10 mouse cellular contexts compared by ENCODE assay signal in the genomic region with DNA sequence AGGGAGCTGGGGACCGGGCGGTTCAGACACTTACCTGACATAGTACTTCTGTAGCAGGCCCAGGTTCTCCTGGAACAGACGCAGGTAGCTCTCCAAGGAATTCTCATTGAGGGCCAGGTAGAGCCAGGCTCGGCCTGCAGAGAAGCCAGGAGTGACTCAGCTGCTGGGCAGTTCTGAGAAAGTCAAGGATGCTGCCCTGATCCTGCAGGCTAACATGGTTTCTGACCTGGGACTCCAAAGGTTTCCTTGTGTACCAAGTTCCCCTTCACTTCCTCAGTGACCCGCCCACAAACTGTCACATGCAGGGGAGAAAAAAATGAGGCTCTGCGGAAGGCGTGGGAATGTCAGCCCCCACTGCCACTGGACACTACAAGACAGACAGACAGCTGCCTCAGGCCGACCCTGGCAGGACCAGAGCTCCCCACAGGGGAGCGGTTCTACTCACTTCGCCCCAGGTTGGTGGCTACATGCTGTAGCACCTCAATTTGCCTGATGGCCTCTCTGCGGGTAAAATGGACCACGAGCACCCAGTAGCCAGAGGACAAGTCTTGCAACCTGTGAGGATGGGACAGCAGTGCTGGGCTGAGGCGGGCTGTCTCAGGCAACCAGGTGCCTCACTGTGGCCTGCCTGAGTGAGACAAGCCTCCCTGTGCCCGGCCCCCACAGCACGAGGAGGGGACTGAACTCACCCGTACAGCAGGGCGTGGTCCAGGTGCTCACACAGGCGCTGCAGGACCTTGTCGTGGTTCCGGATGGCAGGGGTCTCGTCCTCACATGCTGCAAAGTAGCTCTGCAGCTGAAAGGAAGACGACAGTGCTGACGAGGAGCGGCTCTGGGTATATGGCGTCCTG. TPM values are rescaled to one million over a fixed set of nuclear protein-coding genes. Genes with fewer than 3 reads are reported as not detected.
DNase-seq lines count a peak whose midpoint lies in the region; ATAC-seq and TF ChIP-seq lines count a peak whose summit lies in the region.
"Had no signal": no experiment of that assay in that cellular context is flagged by ENCODE, and none has a peak within 500 bp of the region (broad histone marks: within the 10 kb centered on the region; RNA-seq: fewer than 3 reads in every experiment).

No protein-coding gene starts in this region.

- peak; percentile 50 to 71 for DNase-seq in adrenal gland, adult (ENCODE audit: inconsistent age in 2 of 2, low spot score in 1 of 2)
- no peak for DNase-seq in adrenal gland, postnatal 25 days
- peak; percentile 88 for DNase-seq in kidney, adult 2 months
- DNase-seq in kidney, postnatal 10 days: no peak
- DNase-seq in kidney, postnatal 14 days: peak; percentile 50
- DNase-seq in cerebellum, adult 2 months: no peak
- no peak for DNase-seq in urinary bladder, postnatal 14 days (ENCODE audit: low spot score)

- H3K9ac ChIP-seq in heart, embryonic 14.5 days (ENCODE audit: low read length): peak overlapping the region; percentile 50; the same call in 1 of the 2 replicates
- H3K9ac ChIP-seq: limb, embryonic 12.5 days had no signal

- peaks cover 22% of the 10 kb centered on the region for H3K4me1 ChIP-seq in kidney, adult 2 months (ENCODE audit: control insufficient read depth, insufficient read depth, low read length)
- H3K4me1 ChIP-seq in heart, embryonic 14.5 days (ENCODE audit: control insufficient read depth in 2 of 2, insufficient read depth in 2 of 2, low read length in 2 of 2): peaks cover 17 to 28% of the 10 kb centered on the region in 2 experiments
- peaks cover 24% of the 10 kb centered on the region for H3K4me1 ChIP-seq in cerebellum, adult 2 months (ENCODE audit: control insufficient read depth, insufficient read depth, low read length)

- H3K27me3 ChIP-seq in kidney, adult 2 months (replicated peaks; ENCODE audit: control insufficient read depth, insufficient read depth, low read length): no peaks in the 10 kb centered on the region
- no peaks in the 10 kb centered on the region for H3K27me3 ChIP-seq in heart, embryonic 14.5 days (ENCODE audit: control insufficient read depth, insufficient read depth, low read length)
- H3K27me3 ChIP-seq in cerebellum, adult 2 months (ENCODE audit: control insufficient read depth, insufficient read depth, low read length): no peaks in the 10 kb centered on the region
- H3K27me3 ChIP-seq: limb, embryonic 12.5 days had no signal

- 0 out of 2 replicates have a peak overlapping the region, but pooled peaks have one; percentile 53 for H3K4me2 ChIP-seq in heart, embryonic 14.5 days (ENCODE audit: low read length)
- H3K4me2 ChIP-seq: limb, embryonic 12.5 days had no signal

- no peak for ATAC-seq in heart, embryonic 14.5 days (ENCODE audit: insufficient number of reproducible peaks, insufficient read depth, low FRiP score, low read depth)

- H3K4me3 ChIP-seq in kidney, adult 2 months (ENCODE audit: insufficient read depth, low read depth, low read length): peak overlapping the region; percentile 18
- no peak overlapping the region for H3K4me3 ChIP-seq in heart, embryonic 14.5 days (ENCODE audit: control insufficient read depth in 1 of 2, insufficient read depth in 1 of 2, low read depth in 1 of 2, low read length in 2 of 2)
- no peak overlapping the region for H3K4me3 ChIP-seq in cerebellum, adult 2 months (replicated peaks; ENCODE audit: insufficient read depth, low read depth, low read length)
- H3K4me3 ChIP-seq: limb, embryonic 12.5 days had no signal

- peak overlapping the region; percentile 90 for H3K27ac ChIP-seq in kidney, adult 2 months (ENCODE audit: insufficient read depth, low read depth, low read length)
- peak overlapping the region; percentile 96 to 98 for H3K27ac ChIP-seq in heart, embryonic 14.5 days (replicated peaks in 1 of 2; ENCODE audit: control insufficient read depth in 1 of 2, insufficient read depth in 1 of 2, low read depth in 2 of 2, low read length in 2 of 2)
- no peak overlapping the region; the same call in 1 of the 2 replicates for H3K27ac ChIP-seq in cerebellum, adult 2 months (ENCODE audit: insufficient read depth, low read length)

- no peaks in the 10 kb centered on the region for H3K9me3 ChIP-seq in heart, embryonic 14.5 days (ENCODE audit: control insufficient read depth, low read length)
- H3K9me3 ChIP-seq: limb, embryonic 12.5 days had no signal

- no peak for TF ChIP-seq CTCF in kidney, adult 2 months (conservative IDR thresholded peaks at IDR 0.05; ENCODE audit: insufficient read depth, insufficient read length, low read depth, low read length)
- TF ChIP-seq CTCF in cerebellum, adult 2 months (IDR thresholded peaks at IDR 0.05; ENCODE audit: borderline replicate concordance, insufficient read depth, low read depth, low read length): no peak

- no peak for TF ChIP-seq POLR2A in kidney, adult 2 months (IDR thresholded peaks at IDR 0.05; ENCODE audit: low read depth, low read length)
- no peak for TF ChIP-seq POLR2A in cerebellum, adult 2 months (IDR thresholded peaks at IDR 0.05; ENCODE audit: borderline replicate concordance, insufficient read depth, low read length)

- 68% methylated on average over 25 of the region's 25 CpGs for WGBS in kidney, adult 2 months
- WGBS in heart, embryonic 14.5 days: 87% methylated on average over 25 of the region's 25 CpGs
- WGBS in cerebellum, adult 2 months: 79% methylated on average over 25 of the region's 25 CpGs

- H3K36me3 ChIP-seq in kidney, adult 2 months (ENCODE audit: control insufficient read depth, insufficient read depth, low read length): peaks cover 2% of the 10 kb centered on the region; the same call in 1 of the 2 replicates
- peaks cover 54% of the 10 kb centered on the region for H3K36me3 ChIP-seq in heart, embryonic 14.5 days (ENCODE audit: control insufficient read depth, insufficient read depth, low read length)

RNA-seq across cellular contexts. Expression of gene Slc25a34, which starts 18.6 kb away (rescaled TPM):
- 2.7 TPM in 2 replicates for total RNA-seq in adrenal gland, postnatal 25 days (2021)
- polyA plus RNA-seq in kidney, adult 2 months (2012; rRNA removed): 30.1 and 33.8 TPM in 2 replicates
- 0.09 and 0.19 TPM in 2 replicates for polyA plus RNA-seq in heart, embryonic 14.5 days (2014; fragmentation: Nextera tagmentation; extraction: Ambion mirVana)
- polyA plus RNA-seq in cerebellum, adult 2 months (2012; rRNA removed): 7.7 and 9.5 TPM in 2 replicates
- total RNA-seq: megakaryocyte progenitor cell, adult 5-6 weeks had no signal
- polyA plus RNA-seq: limb, embryonic 12.5 days had no signal

RNA-seq across cellular contexts. Expression of gene Plekhm2, which starts 22.5 kb away (rescaled TPM):
- total RNA-seq in adrenal gland, postnatal 25 days (2021): 54.7 and 61.0 TPM in 2 replicates
- 79.7 and 85.4 TPM in 2 replicates for polyA plus RNA-seq in kidney, adult 2 months (2012; rRNA removed)
- 6.6 and 7.8 TPM in 2 replicates for polyA plus RNA-seq in heart, embryonic 14.5 days (2014; fragmentation: Nextera tagmentation; extraction: Ambion mirVana)
- 124 and 130 TPM in 2 replicates for polyA plus RNA-seq in cerebellum, adult 2 months (2012; rRNA removed)

RNA-seq across cellular contexts. Expression of gene Tmem82, which starts 23.8 kb away (rescaled TPM):
- 0.64 and 2.0 TPM in 2 replicates for total RNA-seq in adrenal gland, postnatal 25 days (2021)
- 29.0 and 32.3 TPM in 2 replicates for polyA plus RNA-seq in kidney, adult 2 months (2012; rRNA removed)
- 0.19 and 0.43 TPM in 2 replicates for polyA plus RNA-seq in heart, embryonic 14.5 days (2014; fragmentation: Nextera tagmentation; extraction: Ambion mirVana)
- 0.57 and 0.73 TPM in 2 replicates for polyA plus RNA-seq in cerebellum, adult 2 months (2012; rRNA removed)

RNA-seq across cellular contexts. Expression of gene Fblim1, which starts 36.3 kb away (rescaled TPM):
- 9.5 and 12.7 TPM in 2 replicates for total RNA-seq in adrenal gland, postnatal 25 days (2021)
- polyA plus RNA-seq in kidney, adult 2 months (2012; rRNA removed): 10.2 and 10.5 TPM in 2 replicates
- 45.2 and 45.7 TPM in 2 replicates for polyA plus RNA-seq in heart, embryonic 14.5 days (2014; fragmentation: Nextera tagmentation; extraction: Ambion mirVana)
- polyA plus RNA-seq in cerebellum, adult 2 months (2012; rRNA removed): 2.3 and 2.6 TPM in 2 replicates
- total RNA-seq: megakaryocyte progenitor cell, adult 5-6 weeks had no signal

RNA-seq across cellular contexts. Expression of gene Rsc1a1, which starts 43.2 kb away (rescaled TPM):
- 18.5 TPM in 1 of 2 replicates, not detected in the other for total RNA-seq in adrenal gland, postnatal 25 days (2021)
- 18.2 and 25.8 TPM in 2 replicates for polyA plus RNA-seq in kidney, adult 2 months (2012; rRNA removed)
- polyA plus RNA-seq in heart, embryonic 14.5 days (2014; fragmentation: Nextera tagmentation; extraction: Ambion mirVana): 0.72 and 2.1 TPM in 2 replicates
- 7.4 and 8.1 TPM in 2 replicates for polyA plus RNA-seq in cerebellum, adult 2 months (2012; rRNA removed)
- polyA plus RNA-seq: limb, embryonic 12.5 days had no signal

Comparison
In these comparisons a context has a peak if more than half of its experiments do, and no peak if none do; other contexts are left out.
1. DNase-seq: peak in adrenal gland, adult (2 of 2), kidney, adult 2 months (single experiment) and kidney, postnatal 14 days (single experiment); none in adrenal gland, postnatal 25 days (single experiment), kidney, postnatal 10 days (single experiment), cerebellum, adult 2 months (0 of 2) and urinary bladder, postnatal 14 days (single experiment).
2. RNA of gene Tmem82, which starts 23.8 kb away (polyA plus RNA-seq): 29.0 to 32.3 TPM in kidney, adult 2 months; 0.57 to 0.73 TPM in cerebellum, adult 2 months and 0.19 to 0.43 TPM in heart, embryonic 14.5 days; every median in the first group is over 10 times any median in the second.